ENCODE assay signal across 13 mouse cellular contexts in the genomic region with DNA sequence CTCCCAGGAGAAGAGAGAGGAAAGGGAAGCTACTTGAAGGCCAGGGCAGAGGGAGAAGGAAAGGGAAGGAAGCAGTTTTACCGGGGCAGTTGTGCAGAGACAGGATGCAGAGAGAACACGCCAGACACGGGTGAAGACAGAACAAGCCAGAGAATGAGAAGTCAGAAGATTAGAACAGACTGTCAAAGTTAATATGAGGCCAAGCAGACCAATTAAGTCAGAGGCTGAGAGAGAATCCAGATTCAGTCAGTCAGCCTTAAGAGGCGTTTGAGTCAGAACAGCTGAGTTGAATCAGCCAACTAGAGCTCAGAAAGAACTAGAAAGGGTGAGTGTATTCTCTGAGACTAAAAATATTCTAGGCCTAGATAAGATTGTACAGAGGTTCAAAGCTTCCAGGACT.
DNase-seq lines count a peak whose midpoint lies in the region; ATAC-seq lines count a peak whose summit lies in the region.
"Had no signal": no experiment of that assay in that cellular context is flagged by ENCODE, and none has a peak within 500 bp of the region (broad histone marks: within the 10 kb centered on the region; RNA-seq: fewer than 3 reads in every experiment).

No protein-coding gene starts in this region.

- no peak overlapping the region for H3K4me2 ChIP-seq in heart, embryonic 16.5 days (ENCODE audit: low read depth, low read length)
- H3K4me2 ChIP-seq in stomach, embryonic 15.5 days: no peak overlapping the region
- H3K4me2 ChIP-seq: hindbrain, embryonic 14.5 days had no signal

- no peak overlapping the region for H3K4me3 ChIP-seq in heart, embryonic 16.5 days (ENCODE audit: low read length)
- no peak overlapping the region for H3K4me3 ChIP-seq in stomach, embryonic 15.5 days (replicated peaks)

- intact Hi-C loops in heart, postnatal 14 days (cut with DNase I): loop anchor here (5.0 kb wide), 1 partner anchor 84 kb away; no protein-coding TSS in a partner anchor
- intact Hi-C loops in left cerebral cortex, postnatal 10 days (cut with DNase I): no loop called here

- 11% methylated on average over 4 of the region's 4 CpGs for WGBS in heart, embryonic 16.5 days
- WGBS in stomach, embryonic 15.5 days: 41% methylated on average over 4 of the region's 4 CpGs

- no peaks in the 10 kb centered on the region for H3K9me3 ChIP-seq in heart, embryonic 16.5 days (replicated peaks; ENCODE audit: control insufficient read depth, low read length)
- no peaks in the 10 kb centered on the region for H3K9me3 ChIP-seq in stomach, embryonic 15.5 days

- peak overlapping the region; percentile 58 for H3K27ac ChIP-seq in heart, embryonic 16.5 days (ENCODE audit: low read length)
- H3K27ac ChIP-seq in stomach, embryonic 15.5 days: peak overlapping the region; percentile 54; the same call in 1 of the 2 replicates
- H3K27ac ChIP-seq: hindbrain, embryonic 14.5 days had no signal

- no peaks in the 10 kb centered on the region for H3K36me3 ChIP-seq in heart, embryonic 16.5 days (ENCODE audit: control insufficient read depth, insufficient read depth)
- H3K36me3 ChIP-seq in stomach, embryonic 15.5 days: no peaks in the 10 kb centered on the region

- peaks cover 13% of the 10 kb centered on the region for H3K4me1 ChIP-seq in heart, embryonic 16.5 days (ENCODE audit: control insufficient read depth, insufficient read depth, low read length)
- no peaks in the 10 kb centered on the region for H3K4me1 ChIP-seq in stomach, embryonic 15.5 days

- H3K9ac ChIP-seq in heart, embryonic 16.5 days (ENCODE audit: low read length): no peak overlapping the region
- no peak overlapping the region for H3K9ac ChIP-seq in stomach, embryonic 15.5 days
- H3K9ac ChIP-seq: hindbrain, embryonic 14.5 days had no signal

- peak; percentile 94 for DNase-seq in heart, adult 11 months
- DNase-seq in heart, postnatal 14 days: no peak
- DNase-seq in lung, postnatal 25 days (ENCODE audit: low spot score): peak; percentile 31
- DNase-seq in lung, postnatal 4 days: no peak
- no peak for DNase-seq in thymus, postnatal 14 days
- DNase-seq in left cerebral cortex, postnatal 10 days (ENCODE audit: extremely low spot score in 1 of 2, low spot score in 2 of 2): no peak
- DNase-seq: cerebellum, adult 8-10 months; layer of hippocampus, postnatal 36 days; lung, postnatal 36 days; thymus, postnatal 4 days had no signal

- peak; percentile 74 for ATAC-seq in heart, embryonic 16.5 days (replicated peaks; ENCODE audit: extremely low read depth, insufficient read depth, low FRiP score)
- no peak for ATAC-seq in stomach, embryonic 15.5 days (ENCODE audit: insufficient read depth, low FRiP score, low read depth)

- H3K27me3 ChIP-seq in heart, embryonic 16.5 days (ENCODE audit: control insufficient read depth, insufficient read depth, low read length): no peaks in the 10 kb centered on the region
- H3K27me3 ChIP-seq in stomach, embryonic 15.5 days (replicated peaks): no peaks in the 10 kb centered on the region

Comparison
In these comparisons a context has a peak if more than half of its experiments do, and no peak if none do; other contexts are left out.
1. DNase-seq: peak in heart, adult 11 months (single experiment) and lung, postnatal 25 days (single experiment); none in heart, postnatal 14 days (0 of 2), lung, postnatal 4 days (0 of 2), thymus, postnatal 14 days (single experiment) and left cerebral cortex, postnatal 10 days (0 of 2).